Mouse (Mus musculus) E14TG2a.4 (cell line): Measurements from ENCODE around the gene Padi4.

ENCODE experiments used
- H3K27me3 ChIP-seq: 2 replicates; pipeline ENCODE4 v1.6.1; 2014; ENCODE audit warnings: low read length, control low read depth; ENCODE audit not compliant: insufficient read depth
- H3K36me3 ChIP-seq: 2 replicates; pipeline ENCODE4 v1.6.1; 2014; ENCODE audit warnings: low read length, control low read depth; ENCODE audit not compliant: insufficient read depth
- H3K4me1 ChIP-seq: replicated peaks from 2 replicates; pipeline ENCODE4 v1.6.1; 2014; ENCODE audit warnings: low read depth, low read length, control low read depth
- H3K4me3 ChIP-seq: replicated peaks from 2 replicates; pipeline ENCODE4 v1.5.1; 2014; ENCODE audit warnings: mild to moderate bottlenecking, low read length
- H3K9me3 ChIP-seq: 2 replicates; pipeline ENCODE4 v1.6.1; 2014; ENCODE audit warnings: low read length, control low read depth
- CTCF ChIP-seq: conservative IDR thresholded peaks from 2 replicates; pipeline ENCODE4 v1.5.1; 2014; ENCODE audit warnings: low read length
- NANOG ChIP-seq: IDR thresholded peaks from 2 replicates; pipeline ENCODE4 v1.6.1; 2014; ENCODE audit warnings: borderline replicate concordance, low read length, mixed read lengths
- POU5F1 ChIP-seq: IDR thresholded peaks from 2 replicates; pipeline ENCODE4 v1.6.1; 2014; ENCODE audit warnings: low read length, borderline replicate concordance

Padi4 gene

DNA sequence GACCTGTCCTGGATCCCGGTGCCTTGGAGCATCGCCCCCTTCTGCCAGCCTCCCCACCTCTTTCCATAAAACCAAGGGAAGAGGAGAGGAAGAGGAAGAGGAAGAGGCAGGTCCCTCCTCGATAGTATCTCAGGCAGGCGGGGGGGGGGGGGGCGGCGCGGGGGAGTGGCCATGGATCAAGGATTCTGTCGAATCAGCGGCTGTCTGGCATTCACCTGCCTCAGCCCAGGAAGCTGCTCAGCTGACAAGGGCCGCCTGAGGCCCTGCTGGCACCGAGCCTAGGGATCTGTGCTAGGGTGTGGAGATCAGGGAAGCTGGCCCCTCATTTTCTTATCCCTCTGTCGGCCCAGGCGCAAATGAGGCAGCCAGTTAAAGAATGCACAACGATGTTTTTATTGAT, 38.6 kb upstream of the Padi4 start:
- H3K4me3 ChIP-seq, result peak overlapping the region; percentile 39
- peaks cover 2% of the 10 kb centered on the region; the same call in 1 of the 2 replicates for H3K27me3 ChIP-seq
- no peaks in the 10 kb centered on the region for H3K36me3 ChIP-seq
- no peak for TF ChIP-seq POU5F1
- TF ChIP-seq NANOG, result no peak
- no peak for TF ChIP-seq CTCF
- no peaks in the 10 kb centered on the region for H3K9me3 ChIP-seq
- H3K4me1 ChIP-seq, result peaks cover 66% of the 10 kb centered on the region

DNA sequence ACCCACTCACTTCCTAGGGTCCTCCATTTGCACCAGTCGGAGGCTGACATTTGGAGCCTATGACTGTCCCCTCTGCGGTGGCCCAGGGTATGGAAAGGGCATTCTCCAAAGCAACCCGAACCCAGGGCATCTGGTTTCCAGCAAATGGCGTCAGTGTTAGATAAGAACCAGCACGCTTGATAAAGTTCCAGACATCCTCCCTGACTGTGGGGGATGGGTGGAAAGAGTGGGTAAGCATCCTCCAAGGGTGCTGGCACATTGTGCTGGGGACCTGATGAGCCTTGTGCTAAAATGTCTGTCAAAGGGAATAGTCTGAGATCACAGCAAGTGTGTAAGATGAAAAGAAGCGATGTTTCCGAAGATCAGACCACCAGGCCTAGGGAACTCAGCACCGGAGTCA, 38.2 kb upstream of the Padi4 start:
- H3K27me3 ChIP-seq, result peaks cover 2% of the 10 kb centered on the region; the same call in 1 of the 2 replicates
- peaks cover 66% of the 10 kb centered on the region for H3K4me1 ChIP-seq
- no peaks in the 10 kb centered on the region for H3K36me3 ChIP-seq
- no peak for TF ChIP-seq CTCF
- TF ChIP-seq POU5F1, result no peak
- TF ChIP-seq NANOG, result no peak
- no peak overlapping the region; the same call in 1 of the 2 replicates for H3K4me3 ChIP-seq
- no peaks in the 10 kb centered on the region for H3K9me3 ChIP-seq

DNA sequence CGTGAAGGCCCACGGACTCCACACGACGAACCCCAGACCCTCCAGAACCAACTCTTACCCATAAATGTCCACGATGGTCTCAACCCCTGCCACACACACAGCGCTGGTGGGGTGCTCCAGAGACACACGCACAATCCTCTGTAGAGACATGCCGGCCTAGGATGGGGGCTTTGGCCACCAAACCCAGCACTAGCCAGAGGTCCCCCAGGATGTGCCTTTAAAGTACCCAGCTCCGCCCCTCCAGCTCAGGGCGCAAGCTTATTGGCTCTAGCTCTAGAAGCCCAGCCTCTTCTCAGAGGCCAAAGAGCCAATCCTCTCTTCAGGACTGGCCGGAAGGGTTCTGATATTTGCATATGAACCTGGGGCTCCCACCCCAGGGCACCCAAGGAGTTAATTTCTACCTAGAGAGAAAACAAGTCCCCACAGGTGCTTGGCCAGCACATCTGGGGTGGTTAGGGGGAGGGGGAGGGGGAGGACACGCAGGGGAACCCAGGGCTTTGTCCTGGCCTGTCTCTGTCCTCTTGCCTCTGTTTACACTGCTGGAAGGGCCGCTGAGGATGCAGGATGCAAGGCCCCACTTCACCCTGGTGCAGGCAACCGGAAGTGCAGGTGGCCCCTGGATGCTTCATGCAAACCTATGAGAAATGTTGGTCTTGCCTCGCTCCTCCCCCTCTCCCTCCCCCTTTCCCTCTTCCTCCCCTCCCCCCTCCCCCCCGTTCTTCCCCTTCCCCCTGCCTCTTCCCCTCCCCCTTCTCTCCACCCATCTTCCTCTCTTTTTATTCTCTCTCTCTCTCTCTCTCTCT, 36.6 kb upstream of the Padi4 start, which contains the start of gene Padi3:
Padi3 (minus strand) TSS at position 191 of the 803 bp plus-strand sequence.
- H3K27me3 ChIP-seq, result peaks cover 2% of the 10 kb centered on the region; the same call in 1 of the 2 replicates
- peaks cover 50% of the 10 kb centered on the region for H3K4me1 ChIP-seq
- H3K9me3 ChIP-seq, result no peaks in the 10 kb centered on the region
- no peak within 1 kb of the TSS for H3K4me3 ChIP-seq
- TF ChIP-seq NANOG (no peak), CTCF (no peak), POU5F1 (no peak)
- H3K36me3 ChIP-seq, result no peaks in the 10 kb centered on the region

DNA sequence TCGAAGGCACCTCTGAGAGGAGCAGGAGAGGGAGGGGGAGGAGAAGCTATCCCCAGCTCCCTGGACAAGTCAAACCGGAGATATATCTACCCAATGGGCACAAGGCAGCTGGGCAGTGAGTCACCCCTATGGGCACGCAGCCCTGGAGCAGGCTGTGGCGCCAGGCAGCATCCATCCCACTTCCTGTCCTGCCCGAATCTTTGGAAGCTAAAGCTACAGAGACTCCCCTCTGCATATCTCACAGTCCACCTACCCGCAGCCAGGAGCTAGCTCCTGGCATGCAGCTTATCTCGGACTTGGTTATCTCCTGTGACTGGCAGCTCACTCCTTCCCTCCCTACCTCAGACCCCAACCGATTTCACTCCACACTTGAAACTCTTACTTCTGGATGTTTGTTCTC, 35.1 kb upstream of the Padi4 start:
- TF ChIP-seq NANOG (no peak), CTCF (no peak)
- Histone ChIP-seq H3K4me1 (peaks cover 44% of the 10 kb centered on the region), H3K27me3 (peaks cover 2% of the 10 kb centered on the region; the same call in 1 of the 2 replicates), H3K4me3 (no peak overlapping the region), H3K9me3 (no peaks in the 10 kb centered on the region), H3K36me3 (no peaks in the 10 kb centered on the region)

DNA sequence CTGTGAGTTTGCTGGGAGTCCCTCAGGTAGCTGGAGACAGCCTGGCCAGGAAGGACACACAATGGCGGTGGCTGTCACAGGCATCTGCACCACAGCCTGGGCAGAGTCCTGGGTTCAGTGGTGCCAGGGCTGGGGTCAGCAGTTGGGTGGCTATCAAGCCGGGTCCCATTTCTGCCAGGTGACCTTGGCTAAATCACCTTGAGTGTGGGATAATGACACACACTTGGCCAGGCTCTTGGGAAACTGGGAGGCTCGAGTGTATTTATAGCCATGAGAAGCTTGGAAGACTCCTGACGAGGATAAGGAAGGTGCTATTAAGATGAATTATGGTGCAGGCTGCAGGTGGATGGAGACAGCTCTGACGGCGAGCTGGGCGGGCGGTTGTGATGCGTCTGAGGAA, 30.6 kb upstream of the Padi4 start:
- H3K27me3 ChIP-seq, result peaks cover 6% of the 10 kb centered on the region; the same call in 1 of the 2 replicates
- no peaks in the 10 kb centered on the region for H3K36me3 ChIP-seq
- no peak for TF ChIP-seq NANOG
- TF ChIP-seq CTCF, result no peak
- no peak for TF ChIP-seq POU5F1
- peaks cover 10% of the 10 kb centered on the region for H3K4me1 ChIP-seq
- H3K4me3 ChIP-seq, result 0 out of 2 replicates have a peak overlapping the region, but pooled peaks have one; percentile 39
- no peaks in the 10 kb centered on the region for H3K9me3 ChIP-seq

DNA sequence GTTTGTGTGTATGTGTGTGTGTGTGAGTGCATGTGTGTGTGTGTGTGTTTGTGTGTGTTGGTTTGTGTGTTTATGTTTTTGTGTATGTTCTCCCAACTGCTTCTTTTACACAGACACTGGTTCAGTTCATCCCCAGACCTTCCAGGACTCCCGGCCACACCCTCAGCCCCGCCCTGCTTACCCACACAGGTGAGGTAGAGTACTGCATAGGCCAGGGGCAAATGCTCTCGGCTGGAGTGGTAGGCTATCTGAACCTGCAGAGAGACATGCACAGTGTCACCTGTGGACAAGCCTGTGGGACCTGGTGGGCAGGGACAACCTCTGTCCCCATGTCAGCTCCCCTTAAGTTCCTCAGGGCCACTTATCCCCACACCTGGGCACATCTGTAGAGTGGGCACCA, 27.3 kb upstream of the Padi4 start:
- Histone ChIP-seq H3K4me1 (peaks cover 10% of the 10 kb centered on the region), H3K4me3 (no peak overlapping the region), H3K9me3 (no peaks in the 10 kb centered on the region), H3K36me3 (no peaks in the 10 kb centered on the region), H3K27me3 (peaks cover 15% of the 10 kb centered on the region)
- TF ChIP-seq POU5F1 (no peak), NANOG (no peak), CTCF (no peak)

DNA sequence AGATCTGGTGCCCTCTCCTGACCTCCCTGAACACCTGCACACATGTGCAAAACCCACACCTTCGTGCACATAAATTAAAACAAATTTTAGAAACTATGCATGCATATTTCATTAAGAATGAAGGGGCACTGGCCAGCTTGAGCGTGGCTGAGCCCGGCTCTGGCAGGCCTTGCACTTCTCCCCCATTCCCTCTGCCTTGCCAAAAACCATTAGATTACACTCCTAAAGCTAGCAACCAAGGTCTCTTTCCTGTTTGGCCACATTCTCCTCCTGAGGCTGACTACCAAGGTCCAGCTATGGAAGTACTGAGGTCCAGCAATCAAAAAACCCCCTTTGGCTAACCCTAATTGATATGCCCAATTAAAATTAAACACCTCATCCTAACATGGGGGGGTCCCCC, 22.8 kb upstream of the Padi4 start:
- Histone ChIP-seq H3K36me3 (no peaks in the 10 kb centered on the region), H3K4me1 (peaks cover 21% of the 10 kb centered on the region), H3K27me3 (peaks cover 16% of the 10 kb centered on the region; the same call in 1 of the 2 replicates), H3K4me3 (no peak overlapping the region), H3K9me3 (no peaks in the 10 kb centered on the region)
- TF ChIP-seq POU5F1, result no peak
- no peak for TF ChIP-seq CTCF
- no peak for TF ChIP-seq NANOG

DNA sequence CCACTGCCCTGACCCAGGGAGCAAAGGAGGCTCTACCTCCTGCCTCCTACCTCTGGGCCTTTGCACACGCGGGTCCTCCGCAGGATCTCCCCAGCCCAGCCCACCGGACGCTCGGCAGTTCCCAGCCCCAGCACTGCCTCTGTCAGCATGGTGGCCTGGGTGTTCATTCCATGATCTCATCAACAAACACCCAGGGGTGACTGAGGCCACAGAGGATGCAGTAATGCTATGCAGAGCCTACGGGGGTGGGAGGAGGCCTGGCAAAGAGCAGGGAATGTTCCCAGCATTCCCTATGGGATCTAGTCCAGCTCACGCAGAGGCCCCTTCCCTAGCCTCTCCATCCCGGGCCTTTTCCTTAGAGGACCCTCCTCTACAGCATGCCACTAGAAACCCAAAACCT, 20.6 kb upstream of the Padi4 start:
- peaks cover 29% of the 10 kb centered on the region for H3K4me1 ChIP-seq
- no peaks in the 10 kb centered on the region for H3K9me3 ChIP-seq
- TF ChIP-seq CTCF (no peak), NANOG (no peak), POU5F1 (no peak)
- peaks cover 16% of the 10 kb centered on the region; the same call in 1 of the 2 replicates for H3K27me3 ChIP-seq
- no peak overlapping the region for H3K4me3 ChIP-seq
- H3K36me3 ChIP-seq, result no peaks in the 10 kb centered on the region

DNA sequence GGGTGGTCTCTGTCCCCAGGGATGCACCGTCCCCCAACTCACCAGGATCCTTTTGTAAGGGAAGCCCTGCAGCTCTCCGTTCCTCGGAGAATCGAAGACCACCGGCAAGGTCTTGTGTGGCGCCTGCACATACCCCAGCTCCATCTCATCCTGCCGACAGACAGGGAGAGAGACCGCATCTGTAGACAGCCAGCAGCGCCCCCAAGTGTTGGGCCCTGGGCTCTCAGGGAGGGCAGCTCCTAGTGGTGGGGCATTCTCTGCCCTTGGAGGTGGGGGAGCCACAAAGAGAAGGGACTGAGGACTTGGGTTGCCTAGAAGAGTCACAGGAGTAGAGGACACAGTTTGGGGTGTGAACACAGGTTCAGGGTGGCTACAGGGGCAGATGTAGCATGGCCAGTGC, 19.8 kb upstream of the Padi4 start:
- Histone ChIP-seq H3K9me3 (no peaks in the 10 kb centered on the region), H3K27me3 (peaks cover 16% of the 10 kb centered on the region; the same call in 1 of the 2 replicates), H3K4me1 (peaks cover 32% of the 10 kb centered on the region), H3K36me3 (no peaks in the 10 kb centered on the region), H3K4me3 (no peak overlapping the region)
- TF ChIP-seq POU5F1 (no peak), CTCF (peak; percentile 56), NANOG (no peak)
